Mouse (Mus musculus): ENCODE measurements around the gene Olfr1449.

DNA sequence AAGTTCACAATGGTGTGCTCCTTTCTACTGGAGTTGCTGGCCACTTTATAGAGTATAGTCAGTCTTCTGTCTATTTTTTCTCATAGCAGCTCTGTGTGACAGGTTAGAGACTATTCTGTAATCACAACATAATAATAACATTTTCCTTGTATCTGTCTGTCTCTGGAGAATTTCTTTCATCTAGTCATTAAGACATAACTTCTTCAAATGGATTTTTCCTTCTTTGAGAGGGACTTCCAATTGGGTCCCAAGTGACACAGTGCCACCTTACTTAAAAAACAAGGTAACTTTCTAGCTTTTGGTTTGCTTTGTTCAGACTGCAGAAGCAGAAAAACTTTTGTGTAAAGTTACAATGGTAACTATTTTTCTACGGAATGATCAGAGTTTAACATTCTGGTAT is 19.3 kb downstream of the Olfr1449 start, which contains the start of gene Olfr1450:
- no peak for TF ChIP-seq CTCF (IDR thresholded peaks at IDR 0.05; ENCODE audit: low read depth)
- no peak for TF ChIP-seq EP300 (IDR thresholded peaks at IDR 0.05; ENCODE audit: low read depth)

Measured in liver, postnatal 0 days (tissue).